Mouse (Mus musculus) left cerebral cortex, postnatal 4 days (tissue): ENCODE results near the gene Lipk. TPM values are rescaled to one million over a fixed set of nuclear protein-coding genes. Genes with fewer than 3 reads are reported as not detected.

Experiments used
- microRNA-seq: library from miRNA; unstranded; fragments of <30 nt; microRNA quantifications from one replicate; pipeline ENCODE4 v1.2.0, GENCODE M21; 2022
- total RNA-seq, 2 experiments: library from RNA; stranded (reverse); gene quantifications; 2 replicates each; pipeline ENCODE4 v1.2.3; 2021

Lipk gene
- total RNA-seq, 2 experiments from 2014 or later, result not detected

Small RNA genes lying within 50 kb of the gene (microRNA-seq; reads per million reads assigned to microRNA genes)
- not detected for gene Gm23334

Other genes starting within 250 kb of the Lipk start
- gene Lipo3, start 246.3 kb upstream of the Lipk start, total RNA-seq, result 1 to 10 TPM; 7.6 to 8.3 TPM
- not detected for gene Lipo1, start 220.8 kb upstream of the Lipk start, total RNA-seq
- gene Lipf, start 47.1 kb upstream of the Lipk start, total RNA-seq, result not detected
- gene Lipn, start 59.1 kb downstream of the Lipk start, total RNA-seq, result not detected
- gene Lipm, start 92.6 kb downstream of the Lipk start, total RNA-seq, result under 1 TPM in 1 of 2 experiments, not detected in 1; 0.44 TPM
- under 1 TPM; 0.12 to 0.24 TPM for gene Ankrd22, start 157.8 kb downstream of the Lipk start, total RNA-seq
- 10 to 100 TPM; 17.4 to 22.5 TPM for gene Stambpl1, start 183.9 kb downstream of the Lipk start, total RNA-seq
- 10 to 100 TPM in 1 of 2 experiments, 1 to 10 TPM in 1; 9.3 to 10.5 TPM for gene Acta2, start 247.3 kb downstream of the Lipk start, total RNA-seq